Mouse (Mus musculus): ENCODE measurements around the gene Fat3. TPM values are rescaled to one million over a fixed set of nuclear protein-coding genes. Genes with fewer than 3 reads are reported as not detected.

The Fat3 gene
- polyA plus RNA-seq, 1 experiment from 2014 or later: 2.3 TPM

DNA sequence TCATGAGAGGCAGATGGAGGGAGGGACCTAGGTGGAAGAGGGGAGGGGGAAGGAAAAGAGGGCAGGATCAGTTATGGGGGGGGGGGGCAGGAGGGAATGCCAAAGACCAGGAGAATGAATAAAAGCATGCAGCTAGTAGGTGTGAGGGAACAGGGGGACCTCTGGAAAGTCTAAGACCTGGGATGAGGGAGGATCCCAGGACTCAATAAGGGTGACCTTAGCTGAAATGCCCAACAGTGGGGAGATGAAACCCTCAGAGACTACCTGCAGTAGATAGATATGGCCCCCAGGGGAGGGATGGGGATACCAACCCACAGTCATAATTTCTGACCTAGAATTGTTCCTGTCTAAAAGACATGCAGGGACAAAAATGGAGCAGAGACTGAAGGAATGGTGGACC, 620.3 kb downstream of the Fat3 start:
- no peaks in the 10 kb centered on the region for H3K79me2 ChIP-seq (ENCODE audit: inconsistent target)
- H3K4me3 ChIP-seq (ENCODE audit: inconsistent target): no peak overlapping the region
- no peaks in the 10 kb centered on the region for H3K36me3 ChIP-seq (ENCODE audit: inconsistent target)
- no peak overlapping the region for H3K27ac ChIP-seq

DNA sequence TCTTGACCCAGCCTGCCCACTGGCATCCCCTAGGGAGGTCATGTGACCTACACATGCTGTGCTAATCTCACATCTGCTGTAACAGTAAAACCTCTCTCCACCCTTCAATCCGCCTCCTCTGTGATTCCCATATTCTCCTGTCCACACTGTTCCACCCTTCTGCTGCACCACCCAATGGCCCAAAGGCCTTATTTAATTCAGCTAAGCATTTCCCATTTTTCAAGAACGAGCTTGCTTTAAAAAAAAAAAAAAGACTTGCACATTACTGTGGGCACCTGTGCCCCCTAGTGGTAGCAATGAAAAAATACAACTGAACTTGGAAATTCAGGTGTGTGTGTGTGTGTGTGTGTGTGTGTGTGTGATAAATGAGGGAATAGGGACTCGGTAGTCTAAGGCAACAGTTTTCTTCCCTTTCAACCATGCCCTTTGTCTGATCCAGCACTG, 620.9 kb downstream of the Fat3 start:
- H3K36me3 ChIP-seq (ENCODE audit: inconsistent target): no peaks in the 10 kb centered on the region
- H3K4me3 ChIP-seq (ENCODE audit: inconsistent target): no peak overlapping the region
- no peak overlapping the region for H3K27ac ChIP-seq
- WGBS (ENCODE audit: missing documents): 23% methylated on average over 3 of the region's 3 CpGs
- H3K79me2 ChIP-seq (ENCODE audit: inconsistent target): no peaks in the 10 kb centered on the region

- no peak within 1 kb of the TSS for H3K27ac ChIP-seq
- H3K36me3 ChIP-seq (ENCODE audit: inconsistent target): no peaks in the 10 kb centered on the region
- no peaks in the 10 kb centered on the region for H3K79me2 ChIP-seq (ENCODE audit: inconsistent target)
- no peak within 1 kb of the TSS for H3K4me3 ChIP-seq (ENCODE audit: inconsistent target)
- WGBS (ENCODE audit: missing documents): 58% methylated on average over 19 of the region's 19 CpGs
These were observed 626.5 kb downstream of the Fat3 start, which contains the start of gene Mtnr1b for GRCm38 (mm10) chr9:15874506-15875160. TSS of gene Mtnr1b (minus strand) at chr9:15874556.

DNA sequence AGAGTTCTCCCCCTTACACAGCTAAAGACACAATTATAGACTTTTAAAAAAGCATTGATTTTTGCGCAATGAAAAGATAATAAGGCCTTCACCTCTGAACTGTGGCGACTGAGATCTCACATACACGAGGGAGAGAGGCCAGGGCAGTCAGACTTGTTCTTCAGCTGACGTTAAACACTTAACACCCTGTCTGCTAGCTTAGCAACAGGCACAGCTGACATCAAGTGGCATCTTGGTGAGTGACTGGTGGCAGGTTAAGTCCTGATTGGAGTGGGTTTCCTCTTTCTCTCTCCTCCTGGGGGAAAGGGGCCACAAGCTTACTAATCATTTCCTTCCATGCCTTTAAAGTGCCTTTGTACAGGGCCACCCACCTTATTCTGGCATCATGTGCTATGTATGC, 631.1 kb downstream of the Fat3 start:
- Histone ChIP-seq H3K27ac (no peak overlapping the region), H3K79me2 (ENCODE audit: inconsistent target) (no peaks in the 10 kb centered on the region), H3K36me3 (ENCODE audit: inconsistent target) (no peaks in the 10 kb centered on the region), H3K4me3 (ENCODE audit: inconsistent target) (no peak overlapping the region)
- WGBS (ENCODE audit: missing documents): 77% methylated on average over 4 of the region's 4 CpGs

DNA sequence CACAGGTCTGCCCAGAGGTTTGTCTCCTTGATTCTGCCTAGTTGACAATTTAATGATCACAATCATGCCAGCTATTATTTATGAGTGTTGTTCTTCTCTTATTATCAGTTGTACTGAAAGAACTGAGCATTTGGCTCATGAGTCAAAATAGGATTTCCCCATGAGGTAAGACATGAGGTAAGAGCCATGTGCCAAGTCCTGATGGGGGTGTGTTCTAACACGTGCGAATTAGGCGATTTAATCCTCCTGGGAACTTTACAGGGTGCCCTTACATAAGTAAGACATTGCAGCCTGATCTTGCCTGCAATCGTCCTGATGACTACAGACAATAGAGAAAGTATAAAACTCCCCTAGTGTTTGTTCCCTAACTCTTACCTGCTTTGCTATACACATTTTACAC, 631.6 kb downstream of the Fat3 start:
- H3K4me3 ChIP-seq (ENCODE audit: inconsistent target): no peak overlapping the region
- 77% methylated on average over 4 of the region's 4 CpGs for WGBS (ENCODE audit: missing documents)
- H3K79me2 ChIP-seq (ENCODE audit: inconsistent target): no peaks in the 10 kb centered on the region
- no peak overlapping the region for H3K27ac ChIP-seq
- H3K36me3 ChIP-seq (ENCODE audit: inconsistent target): no peaks in the 10 kb centered on the region

GRCm38 (mm10) chr9:15866280-15867072, 634.6 kb downstream of the Fat3 start:
- no peak overlapping the region for H3K27ac ChIP-seq
- no peak overlapping the region for H3K4me3 ChIP-seq (ENCODE audit: inconsistent target)
- no peaks in the 10 kb centered on the region for H3K79me2 ChIP-seq (ENCODE audit: inconsistent target)
- no peaks in the 10 kb centered on the region for H3K36me3 ChIP-seq (ENCODE audit: inconsistent target)
- WGBS (ENCODE audit: missing documents): 82% methylated on average over 10 of the region's 10 CpGs

- H3K79me2 ChIP-seq (ENCODE audit: inconsistent target): no peaks in the 10 kb centered on the region
- no peak overlapping the region for H3K4me3 ChIP-seq (ENCODE audit: inconsistent target)
- WGBS (ENCODE audit: missing documents): 82% methylated on average over 5 of the region's 5 CpGs
These were observed 639.7 kb downstream of the Fat3 start for GRCm38 (mm10) chr9:15861402-15861801.

More at GRCm38 (mm10) chr9:15861402-15861801, 639.7 kb downstream of the Fat3 start:
- H3K36me3 ChIP-seq (ENCODE audit: inconsistent target): no peaks in the 10 kb centered on the region
- no peak overlapping the region for H3K27ac ChIP-seq

Measured in macrophage (primary cell).